Mouse (Mus musculus) telencephalon, adult 2 months (tissue): Measurements from ENCODE around the gene Plekhm3.
"Not testable (repeated sequence)": the region's sequence is repeated elsewhere in the genome, so short reads cannot be mapped to it uniquely, and the experiment has no call there.

Source experiments
- DNase-seq: peaks from one replicate; pipeline ENCODE4 v3.0.0-alpha.2; 2011; ENCODE audit warnings: low read depth, low spot score

Gene Plekhm3

GRCm38 (mm10) chr1:64956479-64956961 is at the start of gene Plekhm3:
Plekhm3 (minus strand) TSS chr1:64956824.
- peak; percentile 80 for DNase-seq

DNA sequence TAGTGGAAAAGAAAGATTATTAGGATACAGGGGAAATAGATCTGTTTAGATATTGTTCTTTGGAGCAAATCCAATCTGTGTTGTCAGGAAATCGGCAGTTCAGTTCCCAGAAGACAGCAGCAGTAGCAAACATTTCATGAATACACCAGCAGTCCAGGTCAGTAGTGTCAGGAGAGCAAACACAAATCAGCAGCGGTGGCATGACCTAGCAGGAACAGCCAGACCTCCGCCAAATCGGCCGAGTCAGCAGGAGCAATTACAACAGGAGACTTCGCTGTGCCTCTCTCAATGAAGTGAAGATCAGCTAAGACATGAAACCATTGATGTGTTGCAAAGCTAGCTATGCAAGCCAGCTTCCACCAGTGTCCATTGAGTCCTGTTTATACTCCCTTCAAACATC is 49.0 kb upstream of the Plekhm3 start:
- no peak for DNase-seq

- no peak for DNase-seq
Observed at GRCm38 (mm10) chr1:65004526-65004925, 47.9 kb upstream of the Plekhm3 start.

GRCm38 (mm10) chr1:64993206-64993605 is 36.6 kb upstream of the Plekhm3 start:
- no peak for DNase-seq

DNA sequence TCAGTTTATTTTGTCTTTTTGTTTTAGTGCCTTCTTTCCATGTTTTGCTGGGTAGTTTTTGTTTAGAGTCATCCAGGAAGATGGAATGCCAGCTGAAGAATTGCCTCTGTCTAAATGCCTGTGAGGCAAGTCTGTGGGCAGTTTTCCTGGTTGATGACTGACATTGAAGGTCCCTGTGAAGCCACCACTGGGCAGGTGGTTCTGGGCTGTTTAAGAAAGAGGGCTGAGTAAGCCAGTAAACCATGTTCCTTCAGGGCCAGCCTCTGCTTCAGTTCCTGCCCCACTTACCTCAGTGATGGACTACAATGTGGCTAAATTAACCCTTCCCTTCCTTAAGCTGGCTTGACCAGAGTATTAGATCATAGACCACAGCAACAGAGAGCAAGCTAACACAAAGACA is 31.6 kb upstream of the Plekhm3 start:
- no peak for DNase-seq

GRCm38 (mm10) chr1:64986120-64986519 is 29.5 kb upstream of the Plekhm3 start:
- DNase-seq, result peak; percentile 47

GRCm38 (mm10) chr1:64983247-64983646 is 26.6 kb upstream of the Plekhm3 start:
- DNase-seq, result no peak

DNA sequence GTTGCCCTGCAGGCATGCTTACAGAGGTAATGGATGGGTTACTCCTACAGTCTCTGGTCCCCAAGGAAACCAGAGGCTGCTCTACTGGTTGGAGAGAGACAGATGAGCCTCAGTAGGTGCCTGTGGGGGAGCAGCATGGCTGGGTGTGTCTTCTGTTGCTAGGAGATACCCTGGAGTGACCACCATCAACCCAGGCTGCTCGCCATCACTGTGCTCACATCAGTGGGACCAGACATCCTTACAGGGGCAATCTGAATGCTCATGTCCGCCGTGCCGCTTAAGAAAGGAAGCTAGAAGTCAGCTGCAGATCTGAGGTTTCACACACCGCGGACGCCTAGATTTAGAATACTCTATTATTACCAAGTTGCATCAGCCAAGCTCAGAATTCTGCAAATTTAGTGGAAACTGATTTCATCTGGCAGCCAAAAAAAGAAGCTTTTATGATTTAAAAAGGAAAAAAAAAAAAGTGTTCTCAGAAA is 21.7 kb upstream of the Plekhm3 start:
- DNase-seq, result peak; percentile 75

GRCm38 (mm10) chr1:64975346-64975745 is 18.7 kb upstream of the Plekhm3 start:
- DNase-seq, result no peak

DNA sequence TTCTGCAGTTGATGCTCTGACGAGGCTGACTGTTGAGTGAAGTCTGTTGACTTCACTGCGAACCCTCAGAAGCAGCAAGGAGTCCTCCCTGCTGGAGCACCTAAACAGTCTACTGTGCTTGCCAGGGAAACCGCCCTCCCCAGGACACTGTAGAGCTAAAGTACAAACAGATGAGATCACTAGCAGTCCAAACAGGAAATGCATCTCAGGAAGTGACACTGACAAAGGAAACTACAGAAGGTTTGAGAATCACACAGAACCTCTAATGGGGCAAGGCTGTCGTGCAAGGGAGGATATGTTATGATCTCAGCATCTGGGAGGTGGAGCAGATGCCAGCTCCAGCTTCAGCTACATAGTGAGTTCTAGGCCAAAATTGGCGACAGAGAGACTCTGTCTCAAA is 14.1 kb upstream of the Plekhm3 start:
- DNase-seq, result no peak

GRCm38 (mm10) chr1:64957021-64957489 is 431 bp upstream of the Plekhm3 start:
- DNase-seq, result no peak

DNA sequence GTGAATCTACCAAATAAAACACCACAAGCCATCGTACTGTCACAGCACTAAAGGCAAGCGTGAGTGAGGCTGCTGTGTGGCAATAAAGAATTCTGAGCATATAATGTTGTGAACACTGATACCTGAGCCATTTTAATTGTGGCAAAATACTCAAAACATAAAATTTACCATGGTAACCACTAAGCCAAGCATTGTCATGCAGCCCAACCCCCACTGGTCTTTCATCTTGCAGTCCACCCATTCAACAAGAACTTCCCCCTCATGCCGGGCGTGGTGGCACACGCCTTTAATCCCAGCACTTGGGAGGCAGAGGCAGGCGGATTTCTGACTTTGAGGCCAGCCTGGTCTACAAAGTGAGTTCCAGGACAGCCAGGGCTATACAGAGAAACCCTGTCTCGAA is 1.8 kb downstream of the Plekhm3 start:
- not testable (repeated sequence) for DNase-seq

GRCm38 (mm10) chr1:64950271-64950670 is 6.4 kb downstream of the Plekhm3 start:
- DNase-seq, result no peak

- DNase-seq, result no peak
Observed at GRCm38 (mm10) chr1:64949377-64949776, 7.2 kb downstream of the Plekhm3 start.

- no peak for DNase-seq
Observed at GRCm38 (mm10) chr1:64946106-64946505, 10.5 kb downstream of the Plekhm3 start.

- no peak for DNase-seq
Observed at GRCm38 (mm10) chr1:64945214-64945785, 11.3 kb downstream of the Plekhm3 start.

DNA sequence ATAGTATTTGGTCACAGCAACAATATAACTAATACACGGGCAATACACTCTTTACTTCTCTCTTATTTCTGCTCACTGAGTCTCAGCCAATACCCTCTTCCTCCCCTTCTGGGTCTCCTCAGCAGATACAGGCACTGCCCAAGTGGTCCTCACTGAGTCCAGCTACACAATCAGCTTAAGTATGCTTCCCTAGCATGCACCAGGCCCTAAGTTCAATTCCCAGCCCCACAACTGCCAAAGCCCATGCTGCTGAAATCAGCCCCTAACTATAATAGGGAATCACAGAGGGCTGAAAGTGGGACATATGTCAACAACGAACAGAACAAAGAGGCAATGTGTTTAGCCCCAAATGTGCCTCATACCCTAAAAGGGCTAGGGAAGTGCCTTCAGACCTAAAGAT is 11.9 kb downstream of the Plekhm3 start:
- DNase-seq, result no peak

- DNase-seq, result no peak
Observed at GRCm38 (mm10) chr1:64942006-64942755, 14.4 kb downstream of the Plekhm3 start.

DNA sequence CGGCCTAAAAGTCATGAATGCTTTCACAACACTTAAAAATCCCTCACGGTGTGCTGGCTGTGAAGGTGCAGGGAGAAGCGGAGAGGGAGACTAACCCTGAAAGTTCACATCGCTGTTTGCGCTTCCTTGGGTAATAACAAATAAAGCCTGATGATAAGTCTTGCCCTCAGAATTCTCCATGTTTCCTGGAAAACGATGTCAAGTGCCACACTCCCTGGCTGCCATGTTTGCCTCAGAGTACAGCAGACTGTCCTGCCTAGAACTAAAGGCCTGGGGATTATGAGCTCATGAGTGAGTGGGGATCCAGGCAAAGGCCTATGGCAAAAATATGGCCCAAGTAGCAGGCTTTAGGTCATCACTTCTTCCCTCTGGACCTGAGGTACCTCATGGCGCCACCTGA is 17.7 kb downstream of the Plekhm3 start:
- DNase-seq, result no peak

DNA sequence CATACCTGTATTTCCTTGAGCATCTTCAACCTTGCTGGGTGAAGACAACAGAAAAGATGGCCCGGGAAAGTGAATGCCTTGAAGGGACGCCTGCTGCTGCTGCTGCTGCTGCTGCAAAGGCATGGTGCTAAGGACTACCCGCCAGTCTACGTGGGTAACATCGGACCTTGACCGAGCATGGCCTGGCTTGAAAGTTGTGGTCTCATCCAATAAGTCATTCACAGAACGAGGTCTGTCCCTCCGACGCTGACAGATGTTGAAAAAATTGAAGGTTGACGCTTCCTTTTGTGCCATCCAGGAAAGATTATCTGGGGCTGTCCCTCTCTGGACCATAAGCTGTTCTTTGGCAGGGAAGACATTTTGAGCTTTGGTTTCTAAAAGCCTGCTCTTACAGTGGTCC is 18.9 kb downstream of the Plekhm3 start:
- DNase-seq, result no peak

DNA sequence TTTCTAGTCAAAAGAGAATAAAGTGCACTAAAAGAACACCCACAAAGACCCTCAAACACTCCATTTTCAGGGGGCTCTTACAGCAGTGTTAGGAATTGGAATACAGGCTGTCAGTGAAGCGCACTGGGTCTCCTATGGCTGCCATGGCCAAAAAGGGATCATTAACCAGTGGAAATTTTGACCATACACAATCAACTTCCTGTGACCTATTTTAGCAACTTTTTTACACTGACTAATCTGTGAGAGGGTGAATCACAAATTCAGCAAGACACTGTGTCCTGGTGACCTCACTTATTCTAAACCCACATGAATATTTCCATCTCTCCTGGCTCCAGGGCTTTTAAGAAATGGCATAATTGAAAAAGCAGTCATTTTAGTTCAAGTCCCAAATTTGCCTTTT is 23.7 kb downstream of the Plekhm3 start:
- DNase-seq, result no peak

DNA sequence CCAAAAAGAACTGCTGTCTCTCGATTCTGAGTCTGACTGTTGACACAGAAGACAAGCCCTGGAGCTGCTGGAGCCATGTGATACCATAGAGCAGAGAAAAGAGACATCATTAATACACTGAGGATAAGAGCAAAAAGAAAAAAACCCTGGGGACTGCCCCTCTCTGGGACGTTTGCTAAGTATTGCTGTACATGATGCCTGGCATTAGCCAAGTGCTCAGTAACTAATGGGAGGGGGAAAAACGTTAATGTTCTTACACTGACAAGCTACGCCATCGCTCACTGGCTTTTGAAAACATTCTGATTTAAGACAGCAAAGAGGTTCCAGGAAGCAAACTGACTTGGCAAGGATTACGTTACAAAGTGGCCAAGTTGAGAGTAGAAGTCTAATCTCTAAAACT is 26.5 kb downstream of the Plekhm3 start:
- DNase-seq, result no peak

GRCm38 (mm10) chr1:64929673-64930072 is 27.0 kb downstream of the Plekhm3 start:
- DNase-seq, result no peak
